Mouse (Mus musculus): ENCODE data around the gene Kynu. TPM values are rescaled to one million over a fixed set of nuclear protein-coding genes. Genes with fewer than 3 reads are reported as not detected.

The Kynu gene
- polyA plus RNA-seq, 1 experiment from 2014 or later = 2.4 TPM

DNA sequence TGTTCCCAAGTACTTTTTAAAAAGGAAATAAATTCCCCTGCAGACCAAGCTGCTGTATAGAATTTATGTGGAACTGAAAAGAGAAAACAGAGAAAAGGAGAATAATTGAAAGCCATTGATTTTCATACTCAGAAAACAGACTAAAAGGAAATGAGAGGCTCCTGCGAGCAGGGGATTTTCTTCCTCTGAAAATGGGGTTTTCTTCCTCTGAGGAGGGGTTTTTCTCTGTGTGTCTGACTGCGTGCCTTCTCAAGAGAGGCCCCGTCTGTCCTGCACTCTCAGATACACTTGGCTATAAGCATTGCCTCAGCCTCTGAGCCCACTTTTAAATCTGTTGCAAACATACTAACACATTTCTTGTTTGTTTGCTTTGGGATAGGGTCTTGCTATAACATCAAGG is 1.9 kb downstream of the Kynu start:
- 78% methylated on average over 3 of the region's 3 CpGs for WGBS
- Histone ChIP-seq H3K9me3 (ENCODE audit: control insufficient read depth, low read length) (no peaks in the 10 kb centered on the region), H3K36me3 (ENCODE audit: control insufficient read depth, insufficient read depth, low read length) (no peaks in the 10 kb centered on the region), H3K9ac (ENCODE audit: low read length) (no peak overlapping the region), H3K4me1 (replicated peaks; ENCODE audit: control insufficient read depth, insufficient read depth, low read length) (no peaks in the 10 kb centered on the region), H3K4me2 (ENCODE audit: low read length) (no peak overlapping the region), H3K27ac (ENCODE audit: low read depth) (no peak overlapping the region), H3K27me3 (replicated peaks; ENCODE audit: control insufficient read depth, insufficient read depth, low read length) (no peaks in the 10 kb centered on the region), H3K4me3 (ENCODE audit: low read depth, low read length) (no peak overlapping the region)
- ATAC-seq (replicated peaks; ENCODE audit: low FRiP score, low TSS enrichment, low read depth) (no peak), DNase-seq (ENCODE audit: low spot score) (no peak)

DNA sequence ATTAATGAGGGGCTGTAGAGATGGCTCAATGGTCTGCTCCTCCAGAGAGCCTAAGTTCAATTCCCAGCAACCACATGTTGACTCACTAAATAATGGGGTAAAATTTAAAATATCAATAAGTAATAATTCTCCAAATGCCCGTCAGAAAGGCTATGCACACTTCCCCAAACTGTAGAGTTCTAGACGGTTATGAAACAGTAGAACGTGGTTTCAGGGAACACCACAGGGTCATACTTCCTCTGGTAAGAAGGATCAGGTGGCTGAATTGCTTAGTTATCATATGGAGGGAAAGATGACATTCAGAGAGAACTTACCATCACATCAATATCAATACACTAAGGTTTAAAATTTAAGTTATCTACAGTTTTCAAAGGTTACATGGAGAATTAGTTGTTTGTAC is 6.1 kb downstream of the Kynu start:
- Histone ChIP-seq H3K4me3 (ENCODE audit: low read depth, low read length) (no peak overlapping the region), H3K27ac (ENCODE audit: low read depth) (no peak overlapping the region), H3K9ac (ENCODE audit: low read length) (no peak overlapping the region), H3K4me1 (replicated peaks; ENCODE audit: control insufficient read depth, insufficient read depth, low read length) (no peaks in the 10 kb centered on the region), H3K4me2 (ENCODE audit: low read length) (no peak overlapping the region), H3K27me3 (replicated peaks; ENCODE audit: control insufficient read depth, insufficient read depth, low read length) (no peaks in the 10 kb centered on the region), H3K9me3 (ENCODE audit: control insufficient read depth, low read length) (no peaks in the 10 kb centered on the region), H3K36me3 (ENCODE audit: control insufficient read depth, insufficient read depth, low read length) (no peaks in the 10 kb centered on the region)
- 84% methylated on average over 3 of the region's 3 CpGs for WGBS
- DNase-seq (ENCODE audit: low spot score) = no peak
- ATAC-seq (replicated peaks; ENCODE audit: low FRiP score, low TSS enrichment, low read depth) = no peak

- H3K27me3 ChIP-seq (replicated peaks; ENCODE audit: control insufficient read depth, insufficient read depth, low read length) = no peaks in the 10 kb centered on the region
- no peaks in the 10 kb centered on the region for H3K36me3 ChIP-seq (ENCODE audit: control insufficient read depth, insufficient read depth, low read length)
- H3K27ac ChIP-seq (ENCODE audit: low read depth) = no peak overlapping the region
- no peak overlapping the region for H3K4me3 ChIP-seq (ENCODE audit: low read depth, low read length)
- no peak overlapping the region for H3K4me2 ChIP-seq (ENCODE audit: low read length)
- DNase-seq (ENCODE audit: low spot score) (no peak), ATAC-seq (replicated peaks; ENCODE audit: low FRiP score, low TSS enrichment, low read depth) (no peak)
- no peaks in the 10 kb centered on the region for H3K4me1 ChIP-seq (replicated peaks; ENCODE audit: control insufficient read depth, insufficient read depth, low read length)
- no peaks in the 10 kb centered on the region for H3K9me3 ChIP-seq (ENCODE audit: control insufficient read depth, low read length)
- 86% methylated on average over 9 of the region's 9 CpGs for WGBS
- no peak overlapping the region for H3K9ac ChIP-seq (ENCODE audit: low read length)
These were observed 7.7 kb downstream of the Kynu start for GRCm38 (mm10) chr2:43562779-43563178.

- Histone ChIP-seq H3K4me3 (ENCODE audit: low read depth, low read length) (no peak overlapping the region), H3K9ac (ENCODE audit: low read length) (no peak overlapping the region), H3K27ac (ENCODE audit: low read depth) (no peak overlapping the region), H3K9me3 (ENCODE audit: control insufficient read depth, low read length) (no peaks in the 10 kb centered on the region), H3K36me3 (ENCODE audit: control insufficient read depth, insufficient read depth, low read length) (no peaks in the 10 kb centered on the region), H3K4me1 (replicated peaks; ENCODE audit: control insufficient read depth, insufficient read depth, low read length) (no peaks in the 10 kb centered on the region), H3K4me2 (ENCODE audit: low read length) (no peak overlapping the region), H3K27me3 (replicated peaks; ENCODE audit: control insufficient read depth, insufficient read depth, low read length) (no peaks in the 10 kb centered on the region)
- no peak for DNase-seq (ENCODE audit: low spot score)
- ATAC-seq (replicated peaks; ENCODE audit: low FRiP score, low TSS enrichment, low read depth) = no peak; the same call in 1 of the 2 replicates
- WGBS = 79% methylated on average over 1 of the region's 1 CpGs
These were observed 13.3 kb downstream of the Kynu start for GRCm38 (mm10) chr2:43568406-43568805.

GRCm38 (mm10) chr2:43573526-43573925 is 18.4 kb downstream of the Kynu start:
- H3K4me2 ChIP-seq (ENCODE audit: low read length) = no peak overlapping the region
- no peaks in the 10 kb centered on the region for H3K9me3 ChIP-seq (ENCODE audit: control insufficient read depth, low read length)
- H3K27ac ChIP-seq (ENCODE audit: low read depth) = no peak overlapping the region
- DNase-seq (ENCODE audit: low spot score) (no peak), ATAC-seq (replicated peaks; ENCODE audit: low FRiP score, low TSS enrichment, low read depth) (no peak)
- H3K9ac ChIP-seq (ENCODE audit: low read length) = no peak overlapping the region
- H3K4me3 ChIP-seq (ENCODE audit: low read depth, low read length) = no peak overlapping the region
- H3K27me3 ChIP-seq (replicated peaks; ENCODE audit: control insufficient read depth, insufficient read depth, low read length) = no peaks in the 10 kb centered on the region
- 97% methylated on average over 1 of the region's 1 CpGs for WGBS
- no peaks in the 10 kb centered on the region for H3K36me3 ChIP-seq (ENCODE audit: control insufficient read depth, insufficient read depth, low read length)
- H3K4me1 ChIP-seq (replicated peaks; ENCODE audit: control insufficient read depth, insufficient read depth, low read length) = no peaks in the 10 kb centered on the region

DNA sequence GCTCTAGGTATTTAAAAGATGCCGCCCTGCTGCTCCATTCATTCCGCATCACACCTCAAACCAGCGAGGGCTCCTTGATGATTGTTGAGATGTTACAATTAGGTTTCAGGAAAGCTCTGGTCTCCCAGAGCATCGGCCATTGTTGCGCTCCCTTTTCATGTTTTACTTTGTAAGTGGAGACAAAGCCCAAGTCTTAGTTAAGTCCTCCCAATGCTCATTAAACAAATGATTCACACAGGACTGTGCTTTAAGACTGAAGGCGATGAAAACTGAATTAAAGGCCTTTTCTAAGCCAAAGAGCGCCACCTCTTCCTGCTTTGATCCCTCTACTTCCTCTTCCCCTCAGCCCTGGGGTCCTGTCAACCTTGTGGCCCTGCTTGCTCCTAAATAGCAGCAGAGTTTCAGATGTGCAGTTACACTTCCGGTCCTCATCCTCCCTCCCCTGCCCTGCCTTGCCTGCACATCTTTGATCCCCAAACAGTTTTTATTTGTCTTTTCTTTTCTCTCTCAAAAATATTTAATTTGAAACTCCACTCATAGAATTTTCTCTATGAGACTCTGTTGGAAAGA is 28.2 kb downstream of the Kynu start:
- Histone ChIP-seq H3K36me3 (ENCODE audit: control insufficient read depth, insufficient read depth, low read length) (no peaks in the 10 kb centered on the region), H3K4me2 (ENCODE audit: low read length) (no peak overlapping the region), H3K9me3 (ENCODE audit: control insufficient read depth, low read length) (no peaks in the 10 kb centered on the region), H3K27ac (ENCODE audit: low read depth) (no peak overlapping the region), H3K4me1 (replicated peaks; ENCODE audit: control insufficient read depth, insufficient read depth, low read length) (no peaks in the 10 kb centered on the region), H3K9ac (ENCODE audit: low read length) (no peak overlapping the region), H3K4me3 (ENCODE audit: low read depth, low read length) (no peak overlapping the region), H3K27me3 (replicated peaks; ENCODE audit: control insufficient read depth, insufficient read depth, low read length) (no peaks in the 10 kb centered on the region)
- DNase-seq (ENCODE audit: low spot score) (no peak), ATAC-seq (replicated peaks; ENCODE audit: low FRiP score, low TSS enrichment, low read depth) (no peak)
- 65% methylated on average over 8 of the region's 8 CpGs for WGBS

- 80% methylated on average over 3 of the region's 3 CpGs for WGBS
- no peak for DNase-seq (ENCODE audit: low spot score)
- no peaks in the 10 kb centered on the region for H3K9me3 ChIP-seq (ENCODE audit: control insufficient read depth, low read length)
- no peaks in the 10 kb centered on the region for H3K4me1 ChIP-seq (replicated peaks; ENCODE audit: control insufficient read depth, insufficient read depth, low read length)
- H3K4me3 ChIP-seq (ENCODE audit: low read depth, low read length) = no peak overlapping the region
- no peaks in the 10 kb centered on the region for H3K36me3 ChIP-seq (ENCODE audit: control insufficient read depth, insufficient read depth, low read length)
- no peak overlapping the region for H3K27ac ChIP-seq (ENCODE audit: low read depth)
- no peak for ATAC-seq (replicated peaks; ENCODE audit: low FRiP score, low TSS enrichment, low read depth)
- H3K9ac ChIP-seq (ENCODE audit: low read length) = no peak overlapping the region
- no peak overlapping the region for H3K4me2 ChIP-seq (ENCODE audit: low read length)
- H3K27me3 ChIP-seq (replicated peaks; ENCODE audit: control insufficient read depth, insufficient read depth, low read length) = no peaks in the 10 kb centered on the region
These were observed 30.4 kb downstream of the Kynu start for GRCm38 (mm10) chr2:43585508-43585907.

DNA sequence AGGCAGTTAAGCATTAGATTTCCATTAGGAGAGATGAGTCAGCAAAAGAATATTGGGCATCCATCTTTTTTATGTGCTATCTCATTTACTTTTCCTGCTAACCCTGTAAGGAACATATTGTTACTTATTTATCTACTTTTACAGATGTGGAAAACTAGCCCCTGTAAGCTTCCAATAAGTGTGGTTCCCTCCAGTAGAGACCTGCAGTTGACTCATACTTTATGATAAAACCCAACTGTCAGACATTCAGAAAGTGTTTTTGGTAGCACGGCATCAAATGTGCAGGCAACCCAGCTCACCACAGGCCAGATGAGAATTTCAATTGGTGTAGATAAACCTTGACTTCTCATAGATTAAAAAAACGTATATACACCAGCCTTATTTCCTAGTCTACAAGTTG is 32.7 kb downstream of the Kynu start:
- Histone ChIP-seq H3K4me3 (ENCODE audit: low read depth, low read length) (no peak overlapping the region), H3K9ac (ENCODE audit: low read length) (no peak overlapping the region), H3K4me2 (ENCODE audit: low read length) (no peak overlapping the region), H3K27me3 (replicated peaks; ENCODE audit: control insufficient read depth, insufficient read depth, low read length) (no peaks in the 10 kb centered on the region), H3K36me3 (ENCODE audit: control insufficient read depth, insufficient read depth, low read length) (no peaks in the 10 kb centered on the region), H3K9me3 (ENCODE audit: control insufficient read depth, low read length) (no peaks in the 10 kb centered on the region), H3K27ac (ENCODE audit: low read depth) (no peak overlapping the region), H3K4me1 (replicated peaks; ENCODE audit: control insufficient read depth, insufficient read depth, low read length) (no peaks in the 10 kb centered on the region)
- ATAC-seq (replicated peaks; ENCODE audit: low FRiP score, low TSS enrichment, low read depth) = no peak
- WGBS = 68% methylated on average over 2 of the region's 2 CpGs
- DNase-seq (ENCODE audit: low spot score) = no peak

DNA sequence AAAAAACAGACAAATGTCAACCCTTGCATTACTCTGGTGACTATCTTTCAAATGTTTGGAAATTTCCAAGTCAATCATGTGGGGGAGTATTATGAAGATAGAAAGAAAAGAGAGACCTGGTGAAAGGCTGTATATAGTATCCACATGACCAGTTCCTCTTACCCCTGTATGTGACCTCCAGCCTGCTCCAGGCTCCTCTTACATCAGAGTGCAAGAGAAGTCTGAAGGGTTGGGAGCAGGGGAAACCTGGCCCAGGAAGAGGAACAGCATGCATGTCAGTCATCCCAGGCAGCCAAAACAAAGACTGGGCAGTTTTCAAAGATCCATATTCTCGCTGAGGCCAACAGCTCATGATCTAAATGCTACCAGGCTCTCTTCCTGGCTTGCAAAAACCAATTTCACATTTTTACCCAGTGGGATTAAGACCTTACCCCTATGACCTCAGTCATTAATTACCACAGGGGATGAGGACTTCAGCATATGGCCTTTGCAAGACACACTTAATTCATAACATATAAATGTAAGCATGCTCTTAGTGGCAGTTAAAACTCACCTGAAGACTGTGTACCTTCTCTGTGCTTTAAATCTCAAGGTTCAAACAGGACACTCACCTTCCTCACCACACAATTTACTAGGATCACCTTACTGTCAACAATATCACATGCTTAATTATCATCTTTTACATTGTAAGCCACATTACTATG is 37.0 kb downstream of the Kynu start:
- no peaks in the 10 kb centered on the region for H3K4me1 ChIP-seq (replicated peaks; ENCODE audit: control insufficient read depth, insufficient read depth, low read length)
- no peaks in the 10 kb centered on the region for H3K27me3 ChIP-seq (replicated peaks; ENCODE audit: control insufficient read depth, insufficient read depth, low read length)
- H3K4me3 ChIP-seq (ENCODE audit: low read depth, low read length) = no peak overlapping the region
- DNase-seq (ENCODE audit: low spot score) (no peak), ATAC-seq (replicated peaks; ENCODE audit: low FRiP score, low TSS enrichment, low read depth) (no peak)
- no peak overlapping the region for H3K27ac ChIP-seq (ENCODE audit: low read depth)
- no peaks in the 10 kb centered on the region for H3K9me3 ChIP-seq (ENCODE audit: control insufficient read depth, low read length)
- no peak overlapping the region for H3K4me2 ChIP-seq (ENCODE audit: low read length)
- H3K36me3 ChIP-seq (ENCODE audit: control insufficient read depth, insufficient read depth, low read length) = no peaks in the 10 kb centered on the region
- H3K9ac ChIP-seq (ENCODE audit: low read length) = no peak overlapping the region
- 59% methylated on average over 1 of the region's 1 CpGs for WGBS
